Comparison of ENCODE assay signal across 8 mouse cellular contexts in genomic region chr9:48737210-48737850, GRCm38 (mm10).
DNase-seq lines count a peak whose midpoint lies in the region; ATAC-seq lines count a peak whose summit lies in the region.

No protein-coding gene starts in this region.

- H3K4me2 ChIP-seq in hindbrain, embryonic 16.5 days (ENCODE audit: low read length): peak overlapping the region; percentile 41

- WGBS in hindbrain, embryonic 16.5 days: 24% methylated on average over 13 of the region's 13 CpGs

- H3K4me3 ChIP-seq in hindbrain, embryonic 16.5 days (ENCODE audit: low read length): no peak overlapping the region

- no peaks in the 10 kb centered on the region for H3K36me3 ChIP-seq in hindbrain, embryonic 16.5 days (ENCODE audit: control insufficient read depth, insufficient read depth, low read length)

- no peak overlapping the region for H3K9ac ChIP-seq in hindbrain, embryonic 16.5 days (ENCODE audit: low read depth, low read length)

- H3K9me3 ChIP-seq in hindbrain, embryonic 16.5 days (ENCODE audit: control insufficient read depth, low read length): no peaks in the 10 kb centered on the region

- intact Hi-C loops in gastrocnemius, postnatal 14 days (cut with DNase I; ENCODE audit: low total_unique reads): no loop called here

- ATAC-seq in hindbrain, embryonic 16.5 days: peak; percentile 43

- H3K27me3 ChIP-seq in hindbrain, embryonic 16.5 days (replicated peaks; ENCODE audit: control insufficient read depth, insufficient read depth, low read length): no peaks in the 10 kb centered on the region

- peak; percentile 88 for DNase-seq in adrenal gland, adult 8-10 months
- DNase-seq in embryo, embryonic 10.5 days (ENCODE audit: low spot score): peak; percentile 65
- peak; percentile 90 for DNase-seq in gastrocnemius, postnatal 14 days
- peak; percentile 92 to 96 for DNase-seq in layer of hippocampus, postnatal 36 days
- peak; percentile 94 for DNase-seq in lung, postnatal 14 days
- peak; percentile 99 for DNase-seq in skeletal muscle tissue, adult 2 months (ENCODE audit: low read depth, low spot score)
- DNase-seq in thymus, postnatal 10 days (ENCODE audit: low spot score in 2 of 2): no peak

- peaks cover 52% of the 10 kb centered on the region for H3K4me1 ChIP-seq in hindbrain, embryonic 16.5 days (ENCODE audit: control insufficient read depth, insufficient read depth, low read depth, low read length)

- H3K27ac ChIP-seq in hindbrain, embryonic 16.5 days (ENCODE audit: low read depth, low read length): peak overlapping the region; percentile 60

Comparison
In these comparisons a context has a peak if more than half of its experiments do, and no peak if none do; other contexts are left out.
1. DNase-seq: peak in adrenal gland, adult 8-10 months (single experiment), embryo, embryonic 10.5 days (single experiment), gastrocnemius, postnatal 14 days (single experiment), layer of hippocampus, postnatal 36 days (2 of 2), lung, postnatal 14 days (single experiment) and skeletal muscle tissue, adult 2 months (single experiment); none in thymus, postnatal 10 days (0 of 2).